Comparison of ENCODE assay signal across 15 mouse cellular contexts in the genomic region with DNA sequence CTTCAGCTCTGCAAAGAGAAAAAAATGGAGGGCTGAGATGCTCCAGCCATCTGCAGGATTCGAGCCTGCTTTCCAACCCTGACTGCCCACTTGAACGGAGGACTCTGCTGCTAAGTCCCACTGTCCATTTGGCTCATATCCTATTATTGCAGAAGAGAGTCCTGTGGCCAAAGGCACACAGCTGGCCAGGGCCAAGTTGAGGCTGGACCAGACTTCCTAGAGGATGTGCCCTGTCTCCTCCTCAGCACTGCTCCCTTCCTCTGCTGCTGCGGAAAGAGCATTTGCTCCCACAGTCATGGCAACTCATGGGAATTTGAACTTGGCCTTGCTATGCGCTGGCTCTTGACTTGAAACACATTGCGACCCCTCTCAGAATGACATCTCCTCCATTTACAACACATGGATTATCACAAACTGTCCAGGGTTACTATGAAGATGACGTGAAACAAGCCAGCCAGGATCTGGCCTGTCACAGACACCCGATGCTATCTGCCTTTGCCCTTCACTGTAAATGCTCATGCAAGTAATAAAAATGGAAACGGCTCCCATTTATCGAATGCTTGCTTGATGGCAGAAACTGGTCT.
"Had no signal": no experiment of that assay in that cellular context is flagged by ENCODE, and none has a peak within 500 bp of the region (broad histone marks: within the 10 kb centered on the region; RNA-seq: fewer than 3 reads in every experiment).

No protein-coding gene starts in this region.

- H3K36me3 ChIP-seq: hindbrain, embryonic 15.5 days; limb, embryonic 13.5 days; midbrain, embryonic 12.5 days; neural tube, embryonic 15.5 days had no signal

- H3K4me2 ChIP-seq: hindbrain, embryonic 15.5 days; limb, embryonic 13.5 days; midbrain, embryonic 12.5 days; neural tube, embryonic 15.5 days had no signal

- DNase-seq: kidney, adult 2 months; kidney, postnatal 25 days; layer of hippocampus, adult 9-11 months; layer of hippocampus, postnatal 36 days; right cerebral cortex, adult 18-20 months; right cerebral cortex, postnatal 25 days; thymus, postnatal 36 days had no signal

- H3K27ac ChIP-seq: hindbrain, embryonic 15.5 days; limb, embryonic 13.5 days; liver, embryonic 14.5 days; macrophage; midbrain, embryonic 12.5 days; neural tube, embryonic 15.5 days had no signal

- H3K9me3 ChIP-seq: hindbrain, embryonic 15.5 days; limb, embryonic 13.5 days; midbrain, embryonic 12.5 days; neural tube, embryonic 15.5 days had no signal

- H3K4me3 ChIP-seq: hindbrain, embryonic 15.5 days; limb, embryonic 13.5 days; megakaryocyte, embryonic 14.5 days; midbrain, embryonic 12.5 days; neural tube, embryonic 15.5 days had no signal

- H3K27me3 ChIP-seq: hindbrain, embryonic 15.5 days; neural tube, embryonic 15.5 days had no signal

- ATAC-seq: intestine, embryonic 16.5 days had no signal

- H3K9ac ChIP-seq: hindbrain, embryonic 15.5 days; limb, embryonic 13.5 days; liver, embryonic 14.5 days; midbrain, embryonic 12.5 days; neural tube, embryonic 15.5 days had no signal
